Mouse (Mus musculus) liver, postnatal 0 days (tissue): ENCODE data around the gene Atp7a. TPM values are rescaled to one million over a fixed set of nuclear protein-coding genes. Genes with fewer than 3 reads are reported as not detected.

Source experiments
- ATAC-seq: fragments of 200-750 bp; cut with Nextera tagmentation; 2 replicates; pipeline ENCODE4 v1.8.0; 2017; ENCODE audit warnings: mild to moderate bottlenecking, moderate library complexity
- DNase-seq: peaks from one replicate; pipeline ENCODE4 v3.0.0-alpha.2; 2016
- H3K27ac ChIP-seq: fragments of 300-500 bp; sonication (generic); 2 replicates; pipeline ENCODE4 v1.5.1; 2014; ENCODE audit warnings: antibody characterized with exemption, moderate library complexity, mild to moderate bottlenecking, low read depth
- H3K27me3 ChIP-seq: fragments of 300-500 bp; sonication (generic); 2 replicates; pipeline ENCODE4 v1.6.1; 2014; ENCODE audit warnings: low read length, control low read depth, mixed read lengths; ENCODE audit not compliant: insufficient read depth
- H3K36me3 ChIP-seq: fragments of 300-500 bp; sonication (generic); replicated peaks from 2 replicates; pipeline ENCODE4 v1.6.1; 2014; ENCODE audit warnings: mild to moderate bottlenecking, control low read depth, low read length, moderate library complexity, mixed read lengths; ENCODE audit not compliant: insufficient read depth
- H3K4me1 ChIP-seq: fragments of 300-500 bp; sonication (generic); 2 replicates; pipeline ENCODE4 v1.6.1; 2014; ENCODE audit warnings: antibody characterized with exemption, mild to moderate bottlenecking, control low read depth; ENCODE audit not compliant: insufficient read depth
- H3K4me2 ChIP-seq: fragments of 300-500 bp; sonication (generic); 2 replicates; pipeline ENCODE4 v1.6.1; 2014; ENCODE audit warnings: low read depth, mild to moderate bottlenecking, low read length, moderate library complexity, mixed read lengths
- H3K4me3 ChIP-seq: fragments of 300-500 bp; sonication (generic); 2 replicates; pipeline ENCODE4 v1.5.1; 2014; ENCODE audit warnings: low read depth, low read length
- H3K9ac ChIP-seq: fragments of 300-500 bp; sonication (generic); replicated peaks from 2 replicates; pipeline ENCODE4 v1.6.1; 2014; ENCODE audit warnings: mild to moderate bottlenecking, moderate library complexity
- H3K9me3 ChIP-seq: fragments of 300-500 bp; sonication (generic); 2 replicates; pipeline ENCODE4 v1.6.1; 2016; ENCODE audit warnings: mild to moderate bottlenecking, control low read depth, low read length, mixed read lengths
- CTCF ChIP-seq: sonication (generic); IDR thresholded peaks from 2 replicates; pipeline ENCODE4 v1.5.1; 2016; ENCODE audit warnings: antibody characterized with exemption, low read depth
- EP300 ChIP-seq: IDR thresholded peaks from 2 replicates; pipeline ENCODE4 v1.6.1; 2016; ENCODE audit warnings: antibody characterized with exemption, low read depth, mild to moderate bottlenecking
- WGBS: fragments of 180-500 bp; shearing (Covaris S2); extraction: QIAGEN DNeasy Blood & Tissue Kit; methylation state at CpG from one replicate; pipeline ENCODE4 v1.1.7; 2014; ENCODE audit not compliant: insufficient replicate concordance; 5-methylcytosine and 5-hydroxymethylcytosine counted together
- polyA plus RNA-seq: library from polyadenylated mRNA; unstranded; fragments of >200 nt; fragmentation: Nextera tagmentation; extraction: Ambion mirVana; gene quantifications from 2 replicates; pipeline ENCODE4 v1.2.1, GENCODE M21; 2015

Gene Atp7a
- polyA plus RNA-seq, 1 experiment from 2014 or later, result 4.9 TPM

DNA sequence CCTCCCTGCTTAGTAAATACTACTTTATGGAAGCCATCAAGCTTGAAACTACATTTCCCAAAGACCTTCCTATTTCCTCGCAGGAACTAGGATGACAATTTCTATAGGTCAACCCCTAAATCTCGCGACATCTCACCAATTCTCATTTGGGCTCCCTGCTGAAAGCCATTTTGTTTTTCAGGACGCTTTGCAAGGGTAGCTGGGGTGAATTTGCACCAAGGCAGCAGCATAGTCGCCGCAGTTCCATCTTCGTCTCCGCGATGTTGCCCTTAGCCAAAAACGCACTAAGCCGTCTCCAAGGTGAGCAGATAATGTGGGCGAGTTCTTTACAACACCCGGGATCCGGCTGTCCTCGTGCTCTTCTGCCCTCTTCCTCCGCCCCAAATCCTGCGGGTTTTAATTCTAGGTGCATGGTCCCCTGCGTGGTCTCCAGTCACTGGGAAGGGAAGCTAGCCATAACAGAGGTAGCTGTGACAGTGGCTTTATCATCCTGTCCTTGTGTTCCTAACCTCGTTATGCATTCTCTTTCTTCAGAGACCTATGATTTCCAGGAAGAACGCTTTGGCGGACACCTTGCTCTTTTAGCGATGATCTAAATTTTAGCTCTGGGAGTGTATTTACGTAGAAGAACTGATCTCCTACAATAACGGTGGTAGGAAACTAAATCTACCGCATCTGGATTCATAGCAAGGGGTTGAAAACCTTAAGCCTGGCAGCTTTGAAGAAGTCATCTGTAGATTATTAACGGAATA, 11.3 kb upstream of the Atp7a start, which contains the start of gene Cox7b:
Gene Cox7b, plus strand, starts transcription at position 130 of the 752 bp plus-strand sequence.
- Histone ChIP-seq H3K4me1 (peaks cover 3% of the 10 kb centered on the region; the same call in 1 of the 2 replicates), H3K27ac (peak within 1 kb of the TSS; percentile 94), H3K9me3 (no peaks in the 10 kb centered on the region), H3K9ac (peak within 1 kb of the TSS; percentile 77), H3K4me3 (peak within 1 kb of the TSS; percentile 69), H3K4me2 (peak within 1 kb of the TSS; percentile 60), H3K36me3 (no peaks in the 10 kb centered on the region), H3K27me3 (no peaks in the 10 kb centered on the region)
- DNase-seq (peak; percentile 73), ATAC-seq (peak; percentile 40)
- TF ChIP-seq EP300 (peak; percentile 57; the same call in 1 of the 2 replicates), CTCF (no peak)
- 16% methylated on average over 26 of the region's 26 CpGs for WGBS

DNA sequence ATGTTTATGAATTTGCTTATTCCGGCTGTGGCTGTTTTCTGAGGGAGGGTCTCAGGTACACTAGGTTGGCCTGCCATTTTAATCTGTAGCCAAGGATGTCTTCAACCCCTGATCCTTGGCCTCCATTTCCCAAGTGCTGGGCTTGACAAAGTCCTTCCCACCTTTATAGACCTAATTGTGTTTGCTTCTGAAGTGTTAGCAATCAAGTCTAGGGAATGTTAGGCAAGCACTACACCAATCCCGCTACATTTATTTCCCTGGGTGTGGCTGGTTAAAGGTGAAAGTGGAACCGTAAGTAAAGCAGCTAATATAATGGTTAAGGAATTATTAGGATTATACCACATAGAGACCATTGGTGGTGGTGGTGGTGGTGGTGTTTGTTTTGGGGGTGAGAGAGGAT, 10.0 kb upstream of the Atp7a start:
- H3K4me1 ChIP-seq, result peaks cover 3% of the 10 kb centered on the region; the same call in 1 of the 2 replicates
- TF ChIP-seq CTCF (no peak), EP300 (no peak)
- no peak overlapping the region; the same call in 1 of the 2 replicates for H3K9ac ChIP-seq
- ATAC-seq (peak; percentile 14; the same call in 1 of the 2 replicates), DNase-seq (no peak)
- peak overlapping the region; percentile 60 for H3K4me2 ChIP-seq
- 70% methylated on average over 3 of the region's 3 CpGs for WGBS
- H3K4me3 ChIP-seq, result peak overlapping the region; percentile 69; the same call in 1 of the 2 replicates
- no peaks in the 10 kb centered on the region for H3K9me3 ChIP-seq
- no peaks in the 10 kb centered on the region; the same call in 1 of the 2 replicates for H3K36me3 ChIP-seq
- H3K27me3 ChIP-seq, result no peaks in the 10 kb centered on the region
- H3K27ac ChIP-seq, result no peak overlapping the region; the same call in 1 of the 2 replicates

DNA sequence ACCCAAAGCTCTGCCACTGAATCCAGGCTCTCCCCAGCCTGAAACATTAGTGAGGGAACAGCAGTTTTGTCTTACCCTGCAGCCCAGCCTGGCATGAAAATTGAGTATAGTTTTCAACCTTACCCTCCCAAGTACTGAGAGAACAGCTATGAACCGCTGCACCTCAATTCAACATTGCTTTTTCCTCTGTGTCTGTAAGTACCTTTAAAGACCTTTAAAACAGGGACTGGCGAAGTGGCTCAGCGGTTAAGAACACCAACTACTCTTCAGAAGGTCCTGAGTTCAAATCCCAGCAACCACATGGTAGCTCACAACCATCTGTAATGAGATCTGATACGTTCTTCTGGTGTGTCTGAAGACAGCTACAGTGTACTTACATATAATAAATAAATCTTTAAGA, 9.6 kb upstream of the Atp7a start:
- H3K4me3 ChIP-seq, result no peak overlapping the region
- ATAC-seq, result no peak

DNA sequence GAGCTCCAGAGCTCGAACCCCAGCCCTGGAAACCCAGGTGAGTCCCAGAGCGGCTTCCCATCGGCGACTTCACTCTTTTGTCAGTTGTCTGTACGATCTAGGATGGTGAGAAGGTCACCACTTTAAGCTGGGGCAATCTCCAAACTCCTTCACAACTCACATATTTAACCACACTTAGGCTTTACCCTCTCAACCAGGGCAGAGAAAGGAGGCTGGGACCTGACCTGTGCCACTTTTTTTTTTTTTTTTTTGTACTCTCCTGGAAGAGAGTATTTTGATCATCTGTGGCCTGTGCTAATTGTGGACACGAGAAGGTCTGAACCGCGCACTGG, 233 bp downstream of the Atp7a start:
- no peak for DNase-seq
- Histone ChIP-seq H3K9me3 (no peaks in the 10 kb centered on the region), H3K4me2 (peak overlapping the region; percentile 70), H3K4me3 (peak overlapping the region; percentile 62), H3K9ac (peak overlapping the region; percentile 65), H3K27ac (peak overlapping the region; percentile 74), H3K4me1 (no peaks in the 10 kb centered on the region), H3K27me3 (no peaks in the 10 kb centered on the region), H3K36me3 (no peaks in the 10 kb centered on the region)
- 12% methylated on average over 8 of the region's 8 CpGs for whole genome bisulfite sequencing
- TF ChIP-seq EP300 (no peak), CTCF (no peak)
- ATAC-seq, result peak; percentile 14

More for the DNA sequence above, 9.6 kb upstream of the Atp7a start:
- no peak for DNase-seq
- WGBS, result 87% methylated on average over 4 of the region's 4 CpGs
- no peaks in the 10 kb centered on the region for H3K9me3 ChIP-seq
- H3K36me3 ChIP-seq, result no peaks in the 10 kb centered on the region; the same call in 1 of the 2 replicates
- H3K27me3 ChIP-seq, result no peaks in the 10 kb centered on the region
- H3K4me2 ChIP-seq, result peak overlapping the region; percentile 60
- TF ChIP-seq EP300, result no peak
- TF ChIP-seq CTCF, result no peak
- H3K9ac ChIP-seq, result no peak overlapping the region
- peaks cover 2% of the 10 kb centered on the region; the same call in 1 of the 2 replicates for H3K4me1 ChIP-seq
- H3K27ac ChIP-seq, result no peak overlapping the region; the same call in 1 of the 2 replicates

DNA sequence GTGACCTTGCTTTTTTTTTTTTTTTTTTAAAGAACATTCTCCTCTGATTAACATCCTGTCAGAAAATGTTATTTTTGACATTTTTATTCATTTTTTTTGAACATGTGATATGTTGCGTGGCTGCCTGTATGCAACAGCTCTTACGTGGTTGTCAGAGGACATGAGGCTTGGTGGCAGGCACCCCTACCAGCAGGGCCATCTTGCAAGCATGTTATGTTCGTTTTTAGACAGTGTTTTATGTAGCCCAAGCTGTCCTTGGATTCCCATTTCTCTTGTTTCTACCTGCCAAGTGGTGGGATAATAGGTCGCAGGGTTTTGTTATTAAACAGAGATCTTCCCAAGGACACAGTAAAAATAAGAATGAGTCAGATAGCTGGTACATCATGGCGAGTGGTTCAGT, 3.1 kb downstream of the Atp7a start:
- Histone ChIP-seq H3K27ac (0 out of 2 replicates have a peak overlapping the region, but pooled peaks have one; percentile 29), H3K4me2 (peak overlapping the region; percentile 35), H3K36me3 (no peaks in the 10 kb centered on the region), H3K4me1 (peaks cover 5% of the 10 kb centered on the region; the same call in 1 of the 2 replicates), H3K27me3 (no peaks in the 10 kb centered on the region), H3K9me3 (no peaks in the 10 kb centered on the region), H3K9ac (no peak overlapping the region), H3K4me3 (0 out of 2 replicates have a peak overlapping the region, but pooled peaks have one; percentile 6)
- ATAC-seq, result no peak
- TF ChIP-seq CTCF (no peak), EP300 (no peak)
- DNase-seq, result no peak
- WGBS, result 65% methylated on average over 5 of the region's 5 CpGs

DNA sequence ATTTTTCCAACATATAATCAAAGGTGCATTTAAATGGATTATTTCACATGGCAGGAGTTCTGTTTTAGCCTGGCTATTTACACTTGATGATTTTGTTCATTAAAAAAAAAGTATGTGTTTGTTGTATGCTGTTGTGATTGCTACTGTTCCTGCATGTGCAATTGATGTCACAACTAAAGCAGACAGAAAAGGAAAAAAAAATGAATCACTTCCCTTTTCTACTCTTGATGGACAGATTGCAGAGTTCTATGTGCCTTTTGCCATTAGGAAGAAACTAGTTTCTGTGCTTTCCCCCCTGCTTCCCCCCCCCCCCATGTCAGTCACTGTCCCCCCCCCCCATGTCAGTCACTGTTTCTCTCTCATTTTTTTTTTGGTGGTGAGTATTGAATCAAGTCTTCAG, 4.0 kb downstream of the Atp7a start:
- H3K27me3 ChIP-seq, result no peaks in the 10 kb centered on the region
- H3K27ac ChIP-seq, result no peak overlapping the region
- peaks cover 8% of the 10 kb centered on the region; the same call in 1 of the 2 replicates for H3K4me1 ChIP-seq
- no peaks in the 10 kb centered on the region for H3K9me3 ChIP-seq
- no peak for DNase-seq
- no peak overlapping the region for H3K9ac ChIP-seq
- no peaks in the 10 kb centered on the region for H3K36me3 ChIP-seq
- no peak for ATAC-seq
- H3K4me2 ChIP-seq, result no peak overlapping the region
- TF ChIP-seq CTCF (no peak), EP300 (no peak)
- H3K4me3 ChIP-seq, result no peak overlapping the region
